Mouse (Mus musculus): ENCODE data around the gene Dtd1. TPM values are rescaled to one million over a fixed set of nuclear protein-coding genes. Genes with fewer than 3 reads are reported as not detected.
A peak's percentile ranks its signal among the peaks of the same experiment; 100 is the strongest.

Gene Dtd1
- polyA plus RNA-seq, 1 experiment, result not detected

DNA sequence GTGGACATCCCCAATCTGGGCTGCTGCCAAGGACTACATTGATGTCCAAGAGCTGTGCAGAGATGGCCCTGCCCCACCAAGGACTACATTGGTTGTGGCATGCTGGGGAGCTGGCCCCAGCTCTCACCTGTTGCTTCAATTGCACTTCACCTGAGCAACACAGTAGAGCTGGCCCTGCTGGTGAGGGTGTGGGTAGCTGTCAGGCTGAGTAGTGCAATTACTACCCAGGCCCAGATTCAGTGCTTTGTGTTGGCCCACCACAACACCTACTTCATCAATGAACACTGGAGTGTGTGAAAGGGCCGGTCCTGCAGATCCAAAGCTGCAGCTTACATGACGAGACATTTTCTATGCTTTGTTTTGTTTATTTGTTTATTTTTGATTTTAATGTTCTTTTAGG lies 93.1 kb downstream of the Dtd1 start:
- no peak for TF ChIP-seq CTCF (IDR thresholded peaks at IDR 0.05; ENCODE audit: insufficient read depth, low read depth, low read length)
- no peak for TF ChIP-seq POLR2A (IDR thresholded peaks at IDR 0.05; ENCODE audit: insufficient read depth, low read depth, low read length)
- H3K4me1 ChIP-seq (ENCODE audit: control insufficient read depth, insufficient read depth, low read length), result peaks cover 2% of the 10 kb centered on the region
- WGBS, result 93% methylated on average over 2 of the region's 2 CpGs
- H3K4me3 ChIP-seq (ENCODE audit: insufficient read depth, low read depth, low read length), result no peak overlapping the region
- no peak overlapping the region for H3K27ac ChIP-seq (ENCODE audit: insufficient read depth, low read depth, low read length)

DNA sequence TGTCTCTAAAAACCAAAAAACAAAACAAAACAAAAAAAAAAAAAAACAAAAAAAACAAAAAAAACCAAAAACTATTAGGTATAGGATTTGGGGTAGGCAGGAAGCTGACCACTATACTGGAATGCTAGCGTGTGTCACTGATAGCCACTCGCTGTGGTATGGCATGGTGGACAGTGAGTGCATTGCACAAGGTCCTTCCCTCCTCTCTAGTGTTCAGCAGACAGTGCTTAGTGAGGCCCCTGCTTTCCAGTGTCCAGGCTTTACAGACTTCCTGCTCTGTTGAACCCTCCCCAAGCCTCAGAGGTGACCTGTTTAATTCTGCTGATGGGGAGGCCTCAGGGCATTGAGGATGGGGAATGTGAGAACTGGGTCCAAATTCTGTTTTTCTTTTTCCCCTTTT lies 95.2 kb downstream of the Dtd1 start:
- Histone ChIP-seq H3K27ac (ENCODE audit: insufficient read depth, low read depth, low read length) (no peak overlapping the region), H3K4me3 (ENCODE audit: insufficient read depth, low read depth, low read length) (no peak overlapping the region), H3K4me1 (ENCODE audit: control insufficient read depth, insufficient read depth, low read length) (peaks cover 6% of the 10 kb centered on the region)
- 95% methylated on average over 2 of the region's 2 CpGs for WGBS
- TF ChIP-seq POLR2A (IDR thresholded peaks at IDR 0.05; ENCODE audit: insufficient read depth, low read depth, low read length) (no peak), CTCF (IDR thresholded peaks at IDR 0.05; ENCODE audit: insufficient read depth, low read depth, low read length) (no peak)

DNA sequence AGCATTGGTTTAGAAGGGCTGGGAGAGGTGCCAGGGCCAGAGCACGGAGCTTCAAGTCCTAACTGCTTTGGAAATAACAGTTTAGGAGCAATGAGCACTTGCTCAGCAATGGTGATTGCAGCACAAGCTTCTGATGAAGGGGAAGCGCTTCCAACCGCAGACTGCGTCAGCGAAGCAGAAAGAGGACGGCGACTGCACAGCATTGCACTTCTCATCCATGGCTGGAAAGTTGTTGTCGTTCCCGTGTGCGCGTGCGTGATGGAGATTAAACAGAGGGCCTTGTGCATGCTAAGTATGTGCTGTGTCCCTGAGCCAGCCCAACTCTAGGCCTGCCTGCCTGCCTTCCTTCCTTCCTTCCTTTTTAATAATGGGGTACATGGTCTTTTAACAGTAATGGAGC lies 98.3 kb downstream of the Dtd1 start:
- WGBS, result 37% methylated on average over 12 of the region's 12 CpGs

DNA sequence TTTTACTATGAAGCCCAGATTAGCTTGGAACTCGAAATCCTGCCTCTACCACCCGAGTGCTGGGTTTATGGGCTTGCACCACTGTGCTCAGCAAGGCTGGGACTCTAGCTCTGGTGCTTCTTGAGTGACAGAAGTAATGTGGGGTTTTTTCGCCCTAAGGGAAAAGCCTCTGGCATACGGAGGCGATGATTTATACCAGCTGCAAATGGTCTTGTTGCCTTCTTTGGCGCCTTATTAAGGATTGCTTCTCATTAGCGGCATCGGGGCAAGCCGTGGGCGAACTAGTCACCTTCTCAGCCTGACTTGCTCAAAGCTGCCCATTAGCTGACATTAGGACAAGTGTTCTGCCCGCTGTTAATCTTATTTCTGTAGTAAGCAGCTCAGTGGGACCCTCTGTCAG lies 100.9 kb downstream of the Dtd1 start:
- Histone ChIP-seq H3K27ac (ENCODE audit: insufficient read depth, low read depth, low read length) (no peak overlapping the region), H3K4me3 (ENCODE audit: insufficient read depth, low read depth, low read length) (no peak overlapping the region), H3K4me1 (ENCODE audit: control insufficient read depth, insufficient read depth, low read length) (peaks cover 11% of the 10 kb centered on the region)
- TF ChIP-seq CTCF (IDR thresholded peaks at IDR 0.05; ENCODE audit: insufficient read depth, low read depth, low read length) (no peak), POLR2A (IDR thresholded peaks at IDR 0.05; ENCODE audit: insufficient read depth, low read depth, low read length) (no peak)
- WGBS, result 48% methylated on average over 11 of the region's 11 CpGs

More for the DNA sequence above, 98.3 kb downstream of the Dtd1 start:
- peaks cover 11% of the 10 kb centered on the region for H3K4me1 ChIP-seq (ENCODE audit: control insufficient read depth, insufficient read depth, low read length)
- no peak overlapping the region for H3K4me3 ChIP-seq (ENCODE audit: insufficient read depth, low read depth, low read length)
- peak overlapping the region; percentile 2; the same call in 1 of the 2 replicates for H3K27ac ChIP-seq (ENCODE audit: insufficient read depth, low read depth, low read length)
- no peak for TF ChIP-seq POLR2A (IDR thresholded peaks at IDR 0.05; ENCODE audit: insufficient read depth, low read depth, low read length)
- TF ChIP-seq CTCF (IDR thresholded peaks at IDR 0.05; ENCODE audit: insufficient read depth, low read depth, low read length), result no peak

DNA sequence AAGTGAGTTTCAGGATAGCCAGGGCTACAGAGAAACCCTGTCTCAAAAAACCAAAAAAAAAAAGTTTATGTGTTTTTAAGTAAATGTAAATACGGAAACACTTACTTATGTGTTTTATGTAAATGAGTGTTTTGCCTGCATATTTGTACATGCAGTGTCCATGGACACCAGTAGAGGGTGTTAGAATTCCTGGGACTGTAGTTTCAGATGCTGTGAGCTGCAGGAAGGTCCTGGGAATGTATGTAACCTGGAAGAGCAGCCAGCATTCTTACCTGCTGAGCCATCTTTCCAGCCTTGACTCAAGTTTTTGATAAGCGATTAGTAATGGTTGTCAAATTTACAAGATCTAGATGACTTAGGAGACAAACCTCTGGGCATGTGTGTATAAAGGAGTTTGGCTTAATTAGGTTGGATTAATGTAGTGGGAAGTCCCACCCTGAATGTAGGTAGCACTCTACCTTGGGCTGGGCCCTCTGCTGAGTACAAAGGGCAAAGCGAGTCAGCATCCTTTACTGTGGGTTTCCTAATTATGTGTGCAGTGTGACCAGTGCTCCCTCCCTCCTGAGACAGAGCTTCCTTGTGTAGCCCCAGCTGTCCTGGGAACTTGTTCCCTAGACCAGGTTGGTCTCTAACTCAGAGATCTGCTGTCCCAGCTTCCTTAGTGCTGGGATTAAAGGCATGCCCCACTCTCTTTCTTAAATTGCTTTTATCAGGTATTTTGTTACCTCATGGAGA lies 101.9 kb downstream of the Dtd1 start:
- no peak overlapping the region for H3K27ac ChIP-seq (ENCODE audit: insufficient read depth, low read depth, low read length)
- peaks cover 11% of the 10 kb centered on the region for H3K4me1 ChIP-seq (ENCODE audit: control insufficient read depth, insufficient read depth, low read length)
- H3K4me3 ChIP-seq (ENCODE audit: insufficient read depth, low read depth, low read length), result no peak overlapping the region
- TF ChIP-seq CTCF (IDR thresholded peaks at IDR 0.05; ENCODE audit: insufficient read depth, low read depth, low read length) (no peak), POLR2A (IDR thresholded peaks at IDR 0.05; ENCODE audit: insufficient read depth, low read depth, low read length) (no peak)
- WGBS, result 95% methylated on average over 3 of the region's 3 CpGs

DNA sequence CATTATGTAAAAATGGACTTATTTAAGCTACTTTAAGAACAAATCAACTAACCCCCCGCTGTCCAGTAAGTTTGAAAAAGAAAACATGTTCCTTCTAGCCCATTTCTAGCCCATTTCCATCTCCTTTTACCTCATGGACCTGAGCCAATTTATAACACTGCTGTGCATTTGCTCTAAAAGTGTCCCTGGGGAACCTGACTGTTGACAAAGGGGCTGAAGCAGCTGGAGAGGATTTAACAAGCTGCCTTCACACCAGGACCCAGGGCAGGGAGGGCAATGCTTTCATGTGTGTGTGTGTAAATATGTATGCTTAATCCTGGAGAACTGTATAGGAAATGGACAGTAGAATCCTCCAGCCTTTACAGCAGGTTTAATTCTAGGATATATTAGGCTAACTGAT lies 109.6 kb downstream of the Dtd1 start:
- TF ChIP-seq CTCF (IDR thresholded peaks at IDR 0.05; ENCODE audit: insufficient read depth, low read depth, low read length), result no peak
- no peak for TF ChIP-seq POLR2A (IDR thresholded peaks at IDR 0.05; ENCODE audit: insufficient read depth, low read depth, low read length)
- Histone ChIP-seq H3K27ac (ENCODE audit: insufficient read depth, low read depth, low read length) (no peak overlapping the region), H3K4me1 (ENCODE audit: control insufficient read depth, insufficient read depth, low read length) (no peaks in the 10 kb centered on the region), H3K4me3 (ENCODE audit: insufficient read depth, low read depth, low read length) (no peak overlapping the region)
- 53% methylated on average over 1 of the region's 1 CpGs for WGBS

DNA sequence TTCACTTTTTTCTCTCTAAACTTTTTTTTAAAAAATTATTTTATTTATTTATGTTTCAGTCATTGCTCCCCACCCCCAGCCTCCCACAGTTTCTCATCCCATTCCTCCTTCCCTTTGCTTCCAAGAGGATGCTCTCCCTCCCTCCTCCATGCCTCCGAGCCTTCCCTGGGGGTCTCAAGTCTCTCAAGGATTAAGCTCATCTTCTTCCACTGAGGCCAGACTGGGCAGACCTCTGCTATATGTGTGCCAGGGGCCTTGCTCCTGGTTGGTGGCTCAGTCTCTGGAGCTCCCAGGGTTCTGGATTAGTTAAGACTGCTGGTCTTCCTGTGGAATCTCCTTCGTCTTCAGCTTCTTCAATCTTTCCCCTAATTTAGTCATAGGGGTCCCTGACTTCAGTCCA lies 110.0 kb downstream of the Dtd1 start:
- Histone ChIP-seq H3K27ac (ENCODE audit: insufficient read depth, low read depth, low read length) (no peak overlapping the region), H3K4me1 (ENCODE audit: control insufficient read depth, insufficient read depth, low read length) (no peaks in the 10 kb centered on the region), H3K4me3 (ENCODE audit: insufficient read depth, low read depth, low read length) (no peak overlapping the region)
- WGBS, result 85% methylated on average over 2 of the region's 2 CpGs
- TF ChIP-seq POLR2A (IDR thresholded peaks at IDR 0.05; ENCODE audit: insufficient read depth, low read depth, low read length), result no peak
- no peak for TF ChIP-seq CTCF (IDR thresholded peaks at IDR 0.05; ENCODE audit: insufficient read depth, low read depth, low read length)

DNA sequence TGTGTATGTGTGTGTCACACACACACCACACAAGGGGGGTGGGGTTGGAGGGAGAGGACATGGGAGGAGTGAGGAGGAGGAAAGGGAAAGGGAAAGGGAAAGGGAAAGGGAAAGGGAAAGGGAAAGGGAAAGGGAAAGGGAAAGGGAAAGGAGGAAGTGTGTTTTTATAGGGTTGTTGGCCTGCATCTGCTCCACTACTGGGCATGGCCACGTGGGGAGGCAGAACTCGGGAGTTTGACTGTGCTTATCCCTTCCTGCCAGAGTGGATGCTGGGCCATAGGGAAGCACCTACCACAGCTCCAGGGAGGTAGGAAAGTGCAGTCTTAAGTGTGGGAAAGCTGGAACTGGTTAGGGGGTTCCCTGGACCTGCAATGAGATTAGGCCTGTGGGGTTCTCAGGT lies 114.9 kb downstream of the Dtd1 start:
- Histone ChIP-seq H3K27ac (ENCODE audit: insufficient read depth, low read depth, low read length) (no peak overlapping the region), H3K4me1 (ENCODE audit: control insufficient read depth, insufficient read depth, low read length) (peaks cover 4% of the 10 kb centered on the region), H3K4me3 (ENCODE audit: insufficient read depth, low read depth, low read length) (no peak overlapping the region)
- WGBS, result 95% methylated on average over 2 of the region's 2 CpGs
- TF ChIP-seq CTCF (IDR thresholded peaks at IDR 0.05; ENCODE audit: insufficient read depth, low read depth, low read length) (no peak), POLR2A (IDR thresholded peaks at IDR 0.05; ENCODE audit: insufficient read depth, low read depth, low read length) (no peak)

DNA sequence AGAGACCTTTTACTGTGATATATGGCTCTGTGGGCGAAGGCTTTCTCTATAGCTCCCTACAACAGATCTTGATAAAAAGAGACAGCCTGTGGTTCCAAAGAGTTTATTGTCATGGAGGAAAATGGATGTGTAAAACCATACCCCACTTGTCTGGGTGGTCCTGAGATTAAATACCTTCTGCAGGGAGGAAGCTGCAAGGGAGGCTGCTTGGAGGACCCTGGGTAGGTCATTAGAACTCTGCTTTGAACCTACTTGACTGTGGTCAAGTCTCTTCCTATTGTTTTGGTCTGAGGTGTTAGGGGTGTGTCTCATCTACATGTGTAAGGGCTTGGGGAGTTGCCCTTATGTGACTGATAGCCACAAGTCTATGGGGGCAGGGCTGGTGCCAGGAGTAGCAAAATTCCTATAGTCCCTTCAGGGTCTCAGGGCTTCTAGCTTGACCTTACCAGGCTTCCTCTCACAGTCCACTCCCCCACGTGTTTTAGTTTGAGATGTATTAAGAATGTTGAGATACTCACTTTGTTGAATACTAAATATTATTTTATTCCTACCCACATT lies 115.6 kb downstream of the Dtd1 start:
- no peak for TF ChIP-seq POLR2A (IDR thresholded peaks at IDR 0.05; ENCODE audit: insufficient read depth, low read depth, low read length)
- no peak for TF ChIP-seq CTCF (IDR thresholded peaks at IDR 0.05; ENCODE audit: insufficient read depth, low read depth, low read length)
- WGBS, result 90% methylated on average over 2 of the region's 2 CpGs
- no peak overlapping the region for H3K4me3 ChIP-seq (ENCODE audit: insufficient read depth, low read depth, low read length)
- peaks cover 4% of the 10 kb centered on the region for H3K4me1 ChIP-seq (ENCODE audit: control insufficient read depth, insufficient read depth, low read length)
- no peak overlapping the region for H3K27ac ChIP-seq (ENCODE audit: insufficient read depth, low read depth, low read length)

Measured in olfactory bulb, adult 2 months (tissue).